Mouse (Mus musculus): ENCODE data around the gene Fbxo40.
A peak's percentile ranks its signal among the peaks of the same experiment; 100 is the strongest.

The Fbxo40 gene

GRCm38 (mm10) chr16:36946459-36947159 is 43.7 kb downstream of the Fbxo40 start:
- DNase-seq: no peak

- DNase-seq: no peak
Measured at GRCm38 (mm10) chr16:36944895-36945424, 45.3 kb downstream of the Fbxo40 start.

GRCm38 (mm10) chr16:36943591-36943990 is 46.7 kb downstream of the Fbxo40 start:
- no peak for DNase-seq

GRCm38 (mm10) chr16:36941895-36942294 is 48.4 kb downstream of the Fbxo40 start:
- DNase-seq: no peak

- DNase-seq: no peak
Measured at GRCm38 (mm10) chr16:36941137-36941727, 49.0 kb downstream of the Fbxo40 start.

GRCm38 (mm10) chr16:36935814-36936213 is 54.5 kb downstream of the Fbxo40 start:
- DNase-seq: no peak

- peak; percentile 47 for DNase-seq
Measured at GRCm38 (mm10) chr16:36934841-36935620, 55.2 kb downstream of the Fbxo40 start, which contains the start of gene Hcls1. Gene Hcls1 (plus strand): TSS chr16:36934983.

GRCm38 (mm10) chr16:36934131-36934840 is 56.0 kb downstream of the Fbxo40 start:
- no peak for DNase-seq

GRCm38 (mm10) chr16:36932546-36932945 is 57.7 kb downstream of the Fbxo40 start:
- no peak for DNase-seq

GRCm38 (mm10) chr16:36931976-36932375 is 58.3 kb downstream of the Fbxo40 start:
- DNase-seq: no peak

- DNase-seq: no peak
Measured at GRCm38 (mm10) chr16:36931381-36931780, 58.9 kb downstream of the Fbxo40 start.

- no peak for DNase-seq
Measured at GRCm38 (mm10) chr16:36930231-36931136, 59.8 kb downstream of the Fbxo40 start.

- DNase-seq: no peak
Measured at GRCm38 (mm10) chr16:36929216-36929615, 61.1 kb downstream of the Fbxo40 start.

GRCm38 (mm10) chr16:36928106-36928500 is 62.2 kb downstream of the Fbxo40 start:
- DNase-seq: no peak

GRCm38 (mm10) chr16:36927495-36928105 is 62.7 kb downstream of the Fbxo40 start:
- DNase-seq: no peak

- DNase-seq: no peak
Measured at GRCm38 (mm10) chr16:36926514-36927447, 63.5 kb downstream of the Fbxo40 start.

GRCm38 (mm10) chr16:36925797-36926196 is 64.5 kb downstream of the Fbxo40 start:
- DNase-seq: no peak

- no peak for DNase-seq
Measured at GRCm38 (mm10) chr16:36925351-36925750, 64.9 kb downstream of the Fbxo40 start.

GRCm38 (mm10) chr16:36924312-36924711 is 66.0 kb downstream of the Fbxo40 start:
- no peak for DNase-seq

- DNase-seq: no peak
Measured at GRCm38 (mm10) chr16:36921980-36922379, 68.3 kb downstream of the Fbxo40 start.

Data from liver (tissue).